Mouse (Mus musculus): ENCODE measurements around the gene Tgoln1.

GRCm38 (mm10) chr6:72598791-72599557 lies 17.8 kb downstream of the Tgoln1 start:
- no peak for TF ChIP-seq CTCF (IDR thresholded peaks at IDR 0.05; ENCODE audit: control insufficient read depth, insufficient read depth, insufficient read length)
- no peak for TF ChIP-seq USF1 (IDR thresholded peaks at IDR 0.05; ENCODE audit: low read depth)
- no peak for TF ChIP-seq MAX (IDR thresholded peaks at IDR 0.05)
- TF ChIP-seq CEBPB (IDR thresholded peaks at IDR 0.05; ENCODE audit: low read depth), result no peak
